Mouse (Mus musculus) spleen, postnatal 14 days (tissue): ENCODE measurements around the gene Capza2.
A peak's percentile ranks its signal among the peaks of the same experiment; 100 is the strongest.

Experiments used
- DNase-seq, 2 experiments: peaks; one replicate each; pipeline ENCODE4 v3.0.0; 2021 to 2022; ENCODE audit warnings: low spot score in 2 of 2

Gene Capza2

GRCm38 (mm10) chr6:17635615-17636284 is at the start of gene Capza2:
Gene Capza2 (plus strand): TSS chr6:17636234.
- DNase-seq = peak in 1 of 2 experiments; percentile 4

DNA sequence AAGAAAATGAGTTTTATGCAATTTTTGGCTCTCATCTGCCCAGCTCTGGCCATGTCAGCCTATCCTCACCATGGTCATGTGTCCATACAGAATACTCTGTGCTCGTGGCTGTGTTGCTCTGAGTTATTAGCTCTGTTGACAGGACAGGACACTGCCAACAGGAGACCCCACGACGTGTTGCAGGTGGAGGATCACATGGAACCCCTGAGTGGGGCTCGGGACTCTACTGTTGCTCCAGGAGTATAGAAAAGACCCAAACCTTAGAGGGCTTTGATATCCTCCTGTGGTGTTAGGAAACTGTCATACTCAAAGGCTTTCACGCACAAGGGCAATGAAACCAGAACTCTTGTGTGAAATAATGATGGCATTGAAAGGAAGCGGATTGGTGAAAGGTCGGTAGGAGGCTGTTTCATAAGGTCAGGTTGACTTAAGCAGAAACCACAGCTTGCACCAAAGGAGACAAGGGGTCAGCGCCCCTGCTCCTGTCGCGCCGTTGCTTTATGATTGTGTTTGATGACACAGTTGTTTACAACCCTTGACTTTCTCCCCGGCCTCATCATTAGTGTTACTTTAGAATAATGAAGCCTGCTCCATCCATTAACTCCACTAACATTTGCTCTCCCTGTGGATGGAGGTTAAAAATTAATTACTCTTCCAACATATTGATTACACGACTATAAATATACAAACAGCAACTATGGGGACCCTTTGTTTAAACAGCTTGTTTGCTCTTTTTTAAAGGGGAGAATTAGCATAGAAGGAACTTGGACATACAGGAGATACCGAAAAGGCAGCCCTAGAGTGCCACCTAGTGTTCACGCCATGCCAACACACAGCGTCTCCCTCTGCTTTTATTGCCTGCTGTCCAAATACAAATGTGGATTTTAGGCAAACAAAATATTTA is 46.7 kb upstream of the Capza2 start:
- DNase-seq = peak; percentile 16 to 61

- no peak for DNase-seq
Observed at GRCm38 (mm10) chr6:17589953-17590627, 45.9 kb upstream of the Capza2 start.

GRCm38 (mm10) chr6:17593971-17594370 is 42.1 kb upstream of the Capza2 start:
- no peak for DNase-seq

GRCm38 (mm10) chr6:17595712-17596462 is 40.1 kb upstream of the Capza2 start:
- no peak for DNase-seq

DNA sequence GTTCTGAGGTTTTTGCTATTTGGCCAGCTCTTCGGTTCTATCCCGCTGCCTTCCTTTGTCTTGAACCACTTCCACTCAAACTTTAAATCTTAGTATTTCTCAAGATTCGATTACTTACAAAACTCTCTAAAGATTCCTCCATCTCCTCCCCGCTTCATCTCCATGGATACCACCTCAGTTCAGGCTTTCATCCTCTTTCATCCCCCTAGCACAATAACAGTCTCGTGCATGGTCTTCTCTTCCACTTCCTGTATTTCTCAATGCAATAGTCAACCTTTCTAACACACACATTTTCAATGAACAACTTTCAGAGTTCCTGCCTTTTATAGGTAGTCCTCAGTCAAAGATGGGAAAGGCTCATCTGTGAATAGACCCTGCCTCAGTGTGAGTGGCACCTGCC is 36.7 kb upstream of the Capza2 start:
- DNase-seq = no peak

DNA sequence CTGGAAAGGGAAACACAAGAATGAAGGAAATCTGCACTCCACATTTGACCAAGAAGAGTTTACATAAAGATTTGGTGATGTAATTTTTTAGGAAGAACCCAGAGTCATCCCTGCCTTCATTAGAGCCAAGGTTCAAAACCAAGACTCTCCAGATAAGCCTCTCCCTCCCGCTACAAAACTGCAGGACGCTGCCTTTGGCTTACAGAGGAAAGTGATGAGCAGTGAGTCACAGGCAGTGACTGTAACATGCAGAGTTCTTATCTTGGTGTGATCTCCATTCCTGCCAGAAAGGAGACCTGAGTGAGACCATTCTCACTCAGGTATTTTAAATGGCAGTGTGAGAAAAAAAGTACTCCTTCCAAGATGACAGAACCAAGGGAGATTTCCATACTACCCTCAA is 34.5 kb upstream of the Capza2 start:
- no peak for DNase-seq

GRCm38 (mm10) chr6:17606915-17607314 is 29.1 kb upstream of the Capza2 start:
- DNase-seq = no peak

DNA sequence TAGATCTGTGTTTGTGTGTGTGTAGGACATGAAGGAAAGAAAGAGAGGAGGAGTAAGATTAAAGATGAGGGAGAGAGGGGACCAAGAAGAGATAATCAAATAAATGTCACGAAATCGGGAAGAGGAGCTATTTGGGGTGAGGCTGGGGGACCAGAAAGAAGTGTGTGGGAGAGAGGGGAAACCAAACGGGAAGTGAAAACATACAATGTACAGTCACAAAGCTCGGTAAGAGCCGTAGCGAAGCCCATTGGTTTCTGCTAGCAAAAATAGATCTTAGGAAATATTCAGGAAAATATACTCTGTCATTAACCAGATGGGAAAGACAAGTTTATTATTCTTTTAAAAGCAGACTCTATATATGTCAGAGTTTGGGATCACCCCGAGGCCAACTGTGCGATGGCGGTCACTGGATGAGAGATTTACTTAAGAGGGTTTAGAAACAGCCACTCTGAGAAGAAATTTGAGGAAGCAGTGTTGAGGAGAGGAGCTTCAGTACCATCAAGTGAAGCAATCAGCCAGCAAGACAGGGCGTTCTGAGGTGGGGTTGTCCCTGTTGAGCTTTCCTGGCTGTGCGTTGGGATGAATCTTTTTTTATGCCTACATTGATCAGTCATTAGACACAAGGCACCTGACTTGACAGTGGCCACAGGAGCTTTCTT is 24.6 kb upstream of the Capza2 start:
- no peak for DNase-seq

- no peak for DNase-seq
Observed at GRCm38 (mm10) chr6:17612652-17613051, 23.4 kb upstream of the Capza2 start.

DNA sequence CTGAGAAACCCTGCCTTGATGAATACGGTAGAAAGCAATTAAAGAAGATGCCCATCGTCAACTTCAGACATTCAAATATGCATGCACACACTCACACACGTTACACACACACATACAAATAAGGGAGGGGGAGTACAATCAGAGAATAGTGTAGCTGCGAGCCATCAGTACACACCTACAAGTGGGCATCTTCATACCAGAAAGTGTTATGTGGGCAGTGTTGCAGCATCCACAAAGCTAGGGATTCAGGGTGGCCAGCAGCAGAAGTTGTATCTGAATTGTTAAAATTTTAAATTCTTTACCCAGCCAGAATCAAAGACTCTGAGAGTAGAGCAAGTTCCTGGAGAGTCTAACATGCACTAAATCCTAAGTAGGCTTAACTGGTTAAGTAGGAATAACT is 15.2 kb upstream of the Capza2 start:
- DNase-seq = no peak

- no peak for DNase-seq
Observed at GRCm38 (mm10) chr6:17621436-17621835, 14.6 kb upstream of the Capza2 start.

- no peak for DNase-seq
Observed at GRCm38 (mm10) chr6:17628701-17629455, 7.2 kb upstream of the Capza2 start.

- DNase-seq = no peak
Observed at GRCm38 (mm10) chr6:17629756-17630155, 6.3 kb upstream of the Capza2 start.

DNA sequence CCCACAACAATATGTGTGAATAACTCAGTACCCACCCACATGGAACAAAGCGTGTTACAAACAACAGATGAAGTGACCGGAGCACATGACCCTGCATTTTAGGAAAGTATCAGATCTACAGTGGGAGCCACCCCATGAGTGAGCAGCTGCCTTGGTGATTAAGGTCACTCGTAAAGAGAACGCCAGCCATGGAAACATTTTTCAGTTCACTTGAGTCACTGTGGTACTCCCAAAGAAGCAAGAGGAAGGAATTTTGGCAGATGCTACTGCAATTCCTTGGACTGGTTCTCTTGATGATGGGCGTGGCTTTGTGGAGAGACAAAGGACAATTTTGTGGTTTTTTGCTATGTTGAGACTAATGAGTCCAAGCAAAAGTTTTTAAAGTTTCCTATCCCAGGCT is 4.4 kb upstream of the Capza2 start:
- DNase-seq = no peak

DNA sequence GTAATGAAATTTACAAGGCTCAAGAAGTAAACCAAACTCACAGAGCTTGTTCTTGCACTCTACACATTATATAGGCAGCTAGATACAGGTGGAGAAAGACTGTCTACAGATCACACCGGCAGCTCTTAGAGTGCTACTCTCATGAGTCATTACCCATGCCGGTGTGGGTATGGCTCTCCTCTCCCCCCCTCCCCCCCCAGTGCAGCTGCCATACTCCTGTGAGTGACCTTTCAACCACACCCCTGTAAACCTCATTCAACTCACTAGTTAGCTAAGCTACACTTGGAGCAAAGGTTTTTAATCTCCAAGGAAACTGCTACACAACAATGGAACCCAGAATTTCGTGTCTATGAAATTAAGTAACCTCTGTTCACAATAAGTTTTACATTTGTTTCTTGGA is 2.2 kb upstream of the Capza2 start:
- DNase-seq = no peak

- no peak for DNase-seq
Observed at GRCm38 (mm10) chr6:17634992-17635391, 1.0 kb upstream of the Capza2 start.

DNA sequence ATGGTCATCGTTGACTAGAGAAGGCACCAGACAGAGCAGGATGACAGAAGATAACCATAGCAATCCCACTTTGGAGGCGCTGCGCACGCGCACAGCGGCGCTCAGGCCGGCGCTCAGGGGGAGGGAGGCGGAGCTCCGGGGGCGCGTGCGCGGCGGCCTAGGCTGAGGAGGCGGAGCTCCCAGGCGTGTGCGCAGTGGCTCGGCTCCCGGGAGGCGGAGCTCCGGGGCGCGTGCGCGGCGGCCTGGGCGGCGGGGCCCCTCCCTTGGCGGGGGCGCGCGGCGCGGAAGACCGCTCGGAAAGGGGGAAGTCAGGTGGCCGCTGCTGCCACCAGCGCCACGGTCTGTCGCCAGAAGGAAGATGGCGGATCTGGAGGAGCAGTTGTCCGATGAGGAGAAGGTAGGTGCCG is 733 bp downstream of the Capza2 start:
- peak; percentile 93 to 95 for DNase-seq

DNA sequence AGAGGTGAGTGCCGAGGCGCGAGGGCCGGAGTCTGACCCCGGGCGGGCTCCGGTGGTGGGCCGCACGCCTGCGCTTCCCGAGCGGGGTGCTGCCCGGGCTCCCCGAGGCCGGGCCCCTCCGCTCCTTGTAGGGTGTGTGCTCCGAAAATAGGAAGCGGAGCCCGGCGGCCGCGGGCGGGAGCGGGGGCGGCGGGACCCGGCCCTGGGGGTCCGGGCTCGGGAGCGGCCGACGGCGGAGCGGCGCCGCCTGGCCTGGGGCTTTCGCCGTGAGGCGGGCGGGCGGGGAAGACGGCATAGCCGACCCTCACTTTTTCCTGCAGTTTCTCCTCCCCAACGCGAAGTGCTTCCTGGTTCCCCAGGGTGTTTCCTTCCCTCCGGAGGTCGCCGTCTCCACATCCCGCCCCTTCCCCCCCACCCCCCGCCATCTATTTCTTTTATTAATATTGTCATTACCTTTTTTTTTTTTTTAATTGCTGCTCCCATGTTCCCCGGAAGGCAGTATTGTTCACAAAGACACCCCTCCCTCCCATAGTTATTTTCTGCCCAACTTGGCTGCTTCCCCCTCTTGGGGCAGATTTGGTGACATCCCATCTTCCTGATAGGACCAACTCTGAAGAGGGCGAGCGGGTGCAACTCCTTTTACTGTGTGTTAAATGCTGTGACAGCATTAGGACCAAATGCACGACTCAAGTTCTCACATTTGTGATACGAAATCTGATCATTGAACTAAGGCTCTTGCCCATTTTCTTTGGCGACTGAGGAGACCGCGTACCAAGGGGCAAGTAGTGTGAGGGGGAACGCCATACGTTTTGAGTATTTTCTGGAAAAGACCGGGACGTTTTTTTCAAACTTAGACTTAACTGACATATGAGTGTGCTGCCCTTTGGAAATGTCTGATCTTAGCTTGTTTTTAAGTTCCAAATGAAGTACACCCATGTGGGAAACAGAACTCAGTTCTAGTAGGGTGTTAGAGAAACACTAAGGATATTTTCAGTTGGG is 1.5 kb downstream of the Capza2 start:
- peak in 1 of 2 experiments; percentile 12 for DNase-seq
